Mouse (Mus musculus) midbrain, embryonic 12.5 days (tissue): ENCODE data around the gene Bbs1. TPM values are rescaled to one million over a fixed set of nuclear protein-coding genes. Genes with fewer than 3 reads are reported as not detected.
A peak's percentile ranks its signal among the peaks of the same experiment; 100 is the strongest.

Experiments used
- ATAC-seq: fragments of 200-750 bp; cut with Nextera tagmentation; 2 replicates; pipeline ENCODE4 v1.8.0; 2017; ENCODE audit warnings: low read depth, moderate TSS enrichment, moderate library complexity; ENCODE audit not compliant: low FRiP score
- H3K27ac ChIP-seq: fragments of 300-500 bp; sonication (generic); replicated peaks from 2 replicates; pipeline ENCODE4 v1.5.1; 2016; ENCODE audit warnings: mild to moderate bottlenecking
- H3K27me3 ChIP-seq: fragments of 300-500 bp; sonication (generic); 2 replicates; pipeline ENCODE4 v1.6.1; 2016; ENCODE audit warnings: mild to moderate bottlenecking
- H3K36me3 ChIP-seq: fragments of 300-500 bp; sonication (generic); 2 replicates; pipeline ENCODE4 v1.6.1; 2016
- H3K4me1 ChIP-seq: fragments of 300-500 bp; sonication (generic); 2 replicates; pipeline ENCODE4 v1.6.1; 2016
- H3K4me2 ChIP-seq: fragments of 300-500 bp; sonication (generic); replicated peaks from 2 replicates; pipeline ENCODE4 v1.6.1; 2016; ENCODE audit warnings: mild to moderate bottlenecking, moderate library complexity
- H3K4me3 ChIP-seq: fragments of 300-500 bp; sonication (generic); 2 replicates; pipeline ENCODE4 v1.5.1; 2016; ENCODE audit warnings: mild to moderate bottlenecking
- H3K9ac ChIP-seq: fragments of 300-500 bp; sonication (generic); replicated peaks from 2 replicates; pipeline ENCODE4 v1.6.1; 2016; ENCODE audit warnings: mild to moderate bottlenecking, moderate library complexity
- H3K9me3 ChIP-seq: fragments of 300-500 bp; sonication (generic); 2 replicates; pipeline ENCODE4 v1.6.1; 2016; ENCODE audit warnings: mild to moderate bottlenecking
- WGBS: fragments of 180-500 bp; shearing (Covaris S2); methylation state at CpG from one replicate; pipeline ENCODE4 v1.1.7; 2016; 5-methylcytosine and 5-hydroxymethylcytosine counted together
- polyA plus RNA-seq: library from polyadenylated mRNA; unstranded; fragments of >200 nt; fragmentation: Nextera tagmentation; extraction: Ambion mirVana; gene quantifications from 2 replicates; pipeline ENCODE4 v1.2.1, GENCODE M21; 2016

Bbs1 gene
- polyA plus RNA-seq, 1 experiment from 2014 or later: 11.4 TPM

- Histone ChIP-seq H3K9ac (no peak overlapping the region), H3K27me3 (peaks cover 6% of the 10 kb centered on the region; the same call in 1 of the 2 replicates), H3K36me3 (no peaks in the 10 kb centered on the region), H3K9me3 (no peaks in the 10 kb centered on the region), H3K4me3 (no peak overlapping the region), H3K27ac (no peak overlapping the region), H3K4me1 (peaks cover 6% of the 10 kb centered on the region), H3K4me2 (no peak overlapping the region)
- WGBS: 33% methylated on average over 5 of the region's 5 CpGs
- ATAC-seq: no peak
Measured at GRCm38 (mm10) chr19:4850281-4850680, 56.1 kb downstream of the Bbs1 start.

GRCm38 (mm10) chr19:4849800-4850199 is 56.6 kb downstream of the Bbs1 start:
- Histone ChIP-seq H3K36me3 (no peaks in the 10 kb centered on the region), H3K9me3 (no peaks in the 10 kb centered on the region), H3K4me2 (no peak overlapping the region), H3K27ac (no peak overlapping the region), H3K4me3 (no peak overlapping the region), H3K27me3 (peaks cover 6% of the 10 kb centered on the region; the same call in 1 of the 2 replicates), H3K9ac (no peak overlapping the region), H3K4me1 (peaks cover 5% of the 10 kb centered on the region; the same call in 1 of the 2 replicates)
- WGBS: 57% methylated on average over 4 of the region's 4 CpGs
- ATAC-seq: no peak

- no peak overlapping the region for H3K27ac ChIP-seq
- no peaks in the 10 kb centered on the region for H3K9me3 ChIP-seq
- ATAC-seq: no peak
- no peak overlapping the region for H3K9ac ChIP-seq
- WGBS: 42% methylated on average over 7 of the region's 7 CpGs
- H3K27me3 ChIP-seq: peaks cover 7% of the 10 kb centered on the region; the same call in 1 of the 2 replicates
- no peaks in the 10 kb centered on the region for H3K4me1 ChIP-seq
- H3K36me3 ChIP-seq: no peaks in the 10 kb centered on the region
- no peak overlapping the region for H3K4me2 ChIP-seq
- H3K4me3 ChIP-seq: no peak overlapping the region
Measured at GRCm38 (mm10) chr19:4847490-4847889, 58.9 kb downstream of the Bbs1 start.

- Histone ChIP-seq H3K27ac (no peak overlapping the region), H3K9me3 (no peaks in the 10 kb centered on the region), H3K4me3 (no peak overlapping the region), H3K4me2 (no peak overlapping the region), H3K27me3 (peaks cover 22% of the 10 kb centered on the region), H3K4me1 (no peaks in the 10 kb centered on the region), H3K36me3 (no peaks in the 10 kb centered on the region), H3K9ac (no peak overlapping the region)
- WGBS: 77% methylated on average over 2 of the region's 2 CpGs
- ATAC-seq: no peak
Measured at GRCm38 (mm10) chr19:4845846-4846245, 60.6 kb downstream of the Bbs1 start.

- H3K4me1 ChIP-seq: peaks cover 19% of the 10 kb centered on the region
- peaks cover 31% of the 10 kb centered on the region for H3K27me3 ChIP-seq
- no peak overlapping the region for H3K4me2 ChIP-seq
- no peaks in the 10 kb centered on the region for H3K36me3 ChIP-seq
- H3K9ac ChIP-seq: no peak overlapping the region
- no peaks in the 10 kb centered on the region for H3K9me3 ChIP-seq
- no peak overlapping the region for H3K4me3 ChIP-seq
- 72% methylated on average over 2 of the region's 2 CpGs for WGBS
- ATAC-seq: no peak
- no peak overlapping the region for H3K27ac ChIP-seq
Measured at GRCm38 (mm10) chr19:4842611-4843010, 63.8 kb downstream of the Bbs1 start.

GRCm38 (mm10) chr19:4840848-4841247 is 65.6 kb downstream of the Bbs1 start:
- H3K36me3 ChIP-seq: no peaks in the 10 kb centered on the region
- ATAC-seq: no peak
- WGBS: 84% methylated on average over 9 of the region's 9 CpGs

GRCm38 (mm10) chr19:4839149-4839548 is 67.3 kb downstream of the Bbs1 start, which contains the start of the genes Ccs and Ccdc87:
Ccs (minus strand) TSS chr19:4839332.
Ccdc87 (plus strand) TSS chr19:4839366.
- no peaks in the 10 kb centered on the region for H3K9me3 ChIP-seq
- peaks cover 31% of the 10 kb centered on the region for H3K27me3 ChIP-seq
- H3K27ac ChIP-seq: no peak within 1 kb of the TSS; the same call in 1 of the 2 replicates
- ATAC-seq: peak; percentile 97
- H3K36me3 ChIP-seq: no peaks in the 10 kb centered on the region
- under 1% methylated on average over 25 of the region's 25 CpGs for WGBS
- peak within 1 kb of the TSS; percentile 97 for H3K4me2 ChIP-seq
- H3K9ac ChIP-seq: peak within 1 kb of the TSS; percentile 73
- H3K4me1 ChIP-seq: peaks cover 19% of the 10 kb centered on the region
- H3K4me3 ChIP-seq: peak within 1 kb of the TSS; percentile 62

More at GRCm38 (mm10) chr19:4840848-4841247, 65.6 kb downstream of the Bbs1 start:
- Histone ChIP-seq H3K9ac (no peak overlapping the region), H3K27me3 (peaks cover 31% of the 10 kb centered on the region), H3K4me2 (no peak overlapping the region), H3K27ac (no peak overlapping the region), H3K4me3 (no peak overlapping the region), H3K4me1 (peaks cover 19% of the 10 kb centered on the region), H3K9me3 (no peaks in the 10 kb centered on the region)

- peak overlapping the region; percentile 73 for H3K9ac ChIP-seq
- H3K27me3 ChIP-seq: peaks cover 31% of the 10 kb centered on the region
- H3K9me3 ChIP-seq: no peaks in the 10 kb centered on the region
- peak; percentile 39; the same call in 1 of the 2 replicates for ATAC-seq
- H3K4me1 ChIP-seq: peaks cover 19% of the 10 kb centered on the region
- H3K4me3 ChIP-seq: peak overlapping the region; percentile 62
- WGBS: 34% methylated on average over 10 of the region's 10 CpGs
- H3K36me3 ChIP-seq: no peaks in the 10 kb centered on the region
- H3K27ac ChIP-seq: no peak overlapping the region; the same call in 1 of the 2 replicates
- peak overlapping the region; percentile 97 for H3K4me2 ChIP-seq
Measured at GRCm38 (mm10) chr19:4838526-4839140, 67.8 kb downstream of the Bbs1 start.

GRCm38 (mm10) chr19:4837049-4837448 is 69.4 kb downstream of the Bbs1 start:
- Histone ChIP-seq H3K36me3 (peaks cover 9% of the 10 kb centered on the region; the same call in 1 of the 2 replicates), H3K27ac (no peak overlapping the region), H3K9ac (no peak overlapping the region), H3K4me3 (no peak overlapping the region), H3K9me3 (no peaks in the 10 kb centered on the region), H3K4me1 (peaks cover 26% of the 10 kb centered on the region), H3K27me3 (peaks cover 27% of the 10 kb centered on the region), H3K4me2 (no peak overlapping the region)
- WGBS: 91% methylated on average over 6 of the region's 6 CpGs
- no peak for ATAC-seq

Other genes with a start within 250 kb of the Bbs1 start
- 4.4 and 6.5 TPM in 2 replicates for gene Gm960, start 208.0 kb downstream of the Bbs1 start, polyA plus RNA-seq
- gene Sptbn2, start 195.5 kb downstream of the Bbs1 start, polyA plus RNA-seq: 32.1 and 32.9 TPM in 2 replicates
- gene Rbm4b, start 150.1 kb downstream of the Bbs1 start, polyA plus RNA-seq: 162 and 168 TPM in 2 replicates
- 86.0 and 94.7 TPM in 2 replicates for gene Rbm4, start 112.7 kb downstream of the Bbs1 start, polyA plus RNA-seq
- 47.3 and 50.1 TPM in 2 replicates for gene Gm21992, start 95.0 kb downstream of the Bbs1 start, polyA plus RNA-seq
- 108 and 111 TPM in 2 replicates for gene Rbm14, start 95.0 kb downstream of the Bbs1 start, polyA plus RNA-seq
- gene Ccs, start 67.3 kb downstream of the Bbs1 start, polyA plus RNA-seq: 34.1 and 38.1 TPM in 2 replicates
- 0.15 TPM in 1 of 2 replicates, not detected in the other for gene Ccdc87, start 67.3 kb downstream of the Bbs1 start, polyA plus RNA-seq
- 51.7 and 52.0 TPM in 2 replicates for gene Ctsf, start 51.5 kb downstream of the Bbs1 start, polyA plus RNA-seq
- gene Actn3, start 28.7 kb downstream of the Bbs1 start, polyA plus RNA-seq: 1.2 and 1.6 TPM in 2 replicates
- gene Zdhhc24, start 28.0 kb downstream of the Bbs1 start, polyA plus RNA-seq: 21.6 and 21.8 TPM in 2 replicates
- gene Dpp3, start 21.7 kb upstream of the Bbs1 start, polyA plus RNA-seq: 179 and 189 TPM in 2 replicates
- gene Peli3, start 36.5 kb upstream of the Bbs1 start, polyA plus RNA-seq: 3.8 and 4.6 TPM in 2 replicates
- 125 and 129 TPM in 2 replicates for gene Mrpl11, start 55.5 kb upstream of the Bbs1 start, polyA plus RNA-seq
- gene Npas4, start 83.7 kb upstream of the Bbs1 start, polyA plus RNA-seq: 0.07 and 0.20 TPM in 2 replicates
- gene Slc29a2, start 117.2 kb upstream of the Bbs1 start, polyA plus RNA-seq: 4.8 and 5.1 TPM in 2 replicates
- 40.7 and 42.4 TPM in 2 replicates for gene B4gat1, start 132.2 kb upstream of the Bbs1 start, polyA plus RNA-seq
- 4.0 and 4.4 TPM in 2 replicates for gene AC124502.3, start 132.3 kb upstream of the Bbs1 start, polyA plus RNA-seq
- gene Brms1, start 134.7 kb upstream of the Bbs1 start, polyA plus RNA-seq: 56.6 and 63.7 TPM in 2 replicates
- 1.7 and 2.0 TPM in 2 replicates for gene Rin1, start 143.9 kb upstream of the Bbs1 start, polyA plus RNA-seq
- 24.7 and 31.5 TPM in 2 replicates for gene Cd248, start 161.4 kb upstream of the Bbs1 start, polyA plus RNA-seq
- 0.94 and 2.0 TPM in 2 replicates for gene Tmem151a, start 178.9 kb upstream of the Bbs1 start, polyA plus RNA-seq
- 60.9 and 61.6 TPM in 2 replicates for gene Yif1a, start 181.9 kb upstream of the Bbs1 start, polyA plus RNA-seq
- 196 and 239 TPM in 2 replicates for gene Cnih2, start 191.9 kb upstream of the Bbs1 start, polyA plus RNA-seq
- gene Rab1b, start 200.4 kb upstream of the Bbs1 start, polyA plus RNA-seq: 232 and 247 TPM in 2 replicates
- gene Klc2, start 211.9 kb upstream of the Bbs1 start, polyA plus RNA-seq: 53.3 and 54.7 TPM in 2 replicates